Mouse (Mus musculus) right cerebral cortex, postnatal 36 days (tissue): Measurements from ENCODE around the gene Prrg2.

Experiments
- DNase-seq, 2 experiments: peaks; one replicate each; pipeline ENCODE4 v3.0.0; 2022; ENCODE audit warnings: low spot score in 2 of 2, mixed read lengths in 1 of 2

The Prrg2 gene

DNA sequence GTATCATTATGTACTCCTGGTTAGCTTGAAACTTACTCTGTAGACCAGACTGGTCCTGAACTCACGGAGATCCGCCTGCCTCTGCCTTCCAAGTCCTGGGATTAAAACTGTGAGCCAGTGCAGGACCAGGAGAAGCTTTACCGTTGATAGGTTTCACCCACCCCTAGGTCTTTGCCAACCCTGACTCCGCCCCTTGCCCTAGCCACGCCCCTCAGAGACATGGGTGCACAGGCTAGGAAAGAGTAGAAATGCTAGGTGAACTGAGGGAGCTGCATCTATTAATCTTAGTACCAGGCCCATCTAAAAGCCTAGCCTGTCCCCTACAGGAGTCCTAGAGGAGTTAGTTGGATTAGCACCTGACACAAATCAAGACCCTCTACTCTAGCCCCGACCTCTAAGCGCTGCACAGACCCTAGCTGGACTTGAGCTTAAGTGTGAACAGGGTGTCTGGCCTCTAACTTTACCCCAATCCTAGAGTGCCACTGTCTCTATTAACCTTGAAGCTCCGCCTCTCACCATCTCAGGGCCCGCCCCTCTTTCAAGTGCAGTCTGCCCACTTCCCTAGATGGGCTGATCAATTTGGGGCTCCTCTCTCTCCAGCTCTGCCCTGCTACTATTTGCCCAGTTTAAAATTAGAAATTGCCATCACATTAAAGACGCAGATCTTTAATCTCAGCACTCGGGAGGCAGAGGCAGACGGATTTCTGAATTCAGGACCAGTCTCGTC lies 27.9 kb upstream of the Prrg2 start:
- DNase-seq, result no peak

- DNase-seq, result no peak
Observed at GRCm38 (mm10) chr7:45088597-45088996, 26.1 kb upstream of the Prrg2 start.

GRCm38 (mm10) chr7:45086084-45086483 lies 23.6 kb upstream of the Prrg2 start:
- no peak for DNase-seq

DNA sequence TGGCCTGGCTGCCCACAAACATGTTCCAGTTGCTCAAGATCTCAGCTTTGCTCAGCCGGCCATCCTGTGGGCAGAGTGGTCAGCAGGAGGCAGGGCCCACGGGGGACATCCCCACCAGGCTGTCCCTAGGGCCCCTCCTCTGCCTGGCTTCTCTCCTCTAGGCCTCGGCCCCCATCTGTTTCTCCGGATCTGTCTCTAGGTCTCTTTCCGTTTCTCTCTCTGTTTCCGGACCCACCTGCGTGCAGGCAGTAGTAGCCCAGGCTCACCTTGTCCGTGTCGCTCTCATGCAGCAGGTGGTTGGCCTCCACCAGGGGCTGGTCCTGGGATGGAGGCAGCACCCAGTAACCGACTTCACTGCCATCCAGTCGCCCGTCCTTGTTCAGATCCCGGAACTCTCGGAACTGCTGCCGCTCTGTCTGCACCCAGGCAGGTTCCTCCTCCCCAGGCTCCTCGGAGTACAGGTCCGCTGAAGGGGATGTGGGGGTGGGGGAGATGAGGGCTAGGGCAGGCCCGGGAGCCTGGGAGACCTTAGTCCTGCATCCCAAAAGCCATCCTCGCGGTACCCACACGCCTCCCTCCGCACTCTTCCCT lies 20.9 kb upstream of the Prrg2 start:
- no peak for DNase-seq

- no peak for DNase-seq
Observed at GRCm38 (mm10) chr7:45082401-45083299, 20.2 kb upstream of the Prrg2 start.

- no peak for DNase-seq
Observed at GRCm38 (mm10) chr7:45081016-45081415, 18.5 kb upstream of the Prrg2 start.

DNA sequence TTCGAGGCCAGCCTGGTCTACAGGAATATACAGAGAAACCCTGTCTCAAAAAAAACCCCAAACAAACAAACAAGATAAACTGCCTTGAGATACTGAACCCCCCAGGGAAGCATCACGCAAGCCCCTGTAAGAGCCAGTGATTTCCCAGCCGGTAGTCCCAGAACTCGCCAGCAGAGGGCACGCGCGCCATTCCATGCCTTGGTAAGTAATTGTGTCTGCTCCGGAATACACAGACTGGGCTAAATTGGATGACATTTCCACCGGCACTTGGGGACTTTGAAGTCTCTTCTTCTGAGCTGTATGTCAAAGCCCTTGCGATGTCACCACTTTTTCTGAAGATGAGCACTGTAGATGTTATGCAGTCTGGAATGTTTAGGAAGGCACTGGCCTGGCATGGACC lies 17.4 kb upstream of the Prrg2 start:
- DNase-seq, result peak; percentile 70 to 81

- DNase-seq, result no peak
Observed at GRCm38 (mm10) chr7:45078513-45078912, 16.0 kb upstream of the Prrg2 start.

DNA sequence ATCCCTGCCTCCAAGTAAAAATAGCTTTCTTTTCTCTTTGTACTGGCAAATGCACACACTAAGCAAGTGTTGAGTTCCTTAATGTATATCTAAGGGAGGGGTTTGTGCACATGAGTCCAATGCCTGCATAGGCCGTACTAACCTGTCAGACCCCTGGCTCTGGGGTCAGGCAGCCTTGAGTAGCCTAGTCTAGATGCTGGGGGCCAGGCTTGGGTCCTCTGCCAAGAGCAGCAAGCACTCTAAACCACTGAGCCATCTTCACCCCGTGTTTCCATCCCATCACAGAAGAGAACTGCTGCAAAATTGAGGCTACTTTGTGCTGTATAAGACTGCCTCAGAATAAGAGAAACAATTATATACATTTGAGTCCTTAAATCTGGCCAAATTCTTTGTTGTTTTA lies 15.4 kb upstream of the Prrg2 start:
- no peak for DNase-seq

GRCm38 (mm10) chr7:45077322-45077721 lies 14.8 kb upstream of the Prrg2 start:
- DNase-seq, result no peak

DNA sequence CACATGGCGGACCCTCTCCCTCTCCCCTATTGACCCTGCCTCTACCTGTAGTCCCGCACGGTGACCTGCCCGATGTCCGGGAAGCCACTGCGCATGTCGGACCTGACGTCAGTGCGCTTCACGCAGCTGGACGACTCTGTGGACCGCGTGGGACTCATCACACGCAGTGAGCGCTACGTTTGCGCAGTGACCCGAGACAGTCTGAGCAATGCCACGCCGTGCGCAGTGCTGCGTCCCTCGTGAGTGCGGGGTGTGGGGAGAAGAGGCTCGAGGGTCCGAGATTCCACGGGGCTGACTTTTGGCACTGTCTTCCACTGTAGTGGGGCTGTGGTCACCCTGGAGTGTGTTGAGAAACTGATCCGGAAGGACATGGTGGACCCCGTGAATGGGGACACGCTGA lies 14.0 kb upstream of the Prrg2 start:
- DNase-seq, result no peak

- no peak for DNase-seq
Observed at GRCm38 (mm10) chr7:45075405-45075804, 12.9 kb upstream of the Prrg2 start.

DNA sequence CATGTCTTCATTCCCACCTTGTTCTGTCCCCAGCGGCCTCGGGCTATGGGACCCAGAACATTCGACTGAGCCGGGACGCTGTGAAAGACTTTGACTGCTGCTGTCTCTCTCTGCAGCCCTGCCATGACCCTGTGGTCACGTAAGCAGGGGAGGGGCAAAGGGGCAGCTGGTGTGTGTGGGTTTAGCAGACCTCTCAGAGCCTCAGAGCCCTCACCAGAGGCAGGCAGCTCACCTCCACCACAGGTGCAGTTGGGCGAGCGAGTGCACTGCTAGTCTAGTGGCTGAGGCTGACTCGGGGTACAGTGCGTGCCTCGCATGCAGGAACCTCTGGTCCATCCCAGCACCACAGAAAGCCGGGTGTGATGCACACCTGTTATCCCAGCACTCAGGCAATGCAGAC lies 11.5 kb upstream of the Prrg2 start:
- no peak for DNase-seq

DNA sequence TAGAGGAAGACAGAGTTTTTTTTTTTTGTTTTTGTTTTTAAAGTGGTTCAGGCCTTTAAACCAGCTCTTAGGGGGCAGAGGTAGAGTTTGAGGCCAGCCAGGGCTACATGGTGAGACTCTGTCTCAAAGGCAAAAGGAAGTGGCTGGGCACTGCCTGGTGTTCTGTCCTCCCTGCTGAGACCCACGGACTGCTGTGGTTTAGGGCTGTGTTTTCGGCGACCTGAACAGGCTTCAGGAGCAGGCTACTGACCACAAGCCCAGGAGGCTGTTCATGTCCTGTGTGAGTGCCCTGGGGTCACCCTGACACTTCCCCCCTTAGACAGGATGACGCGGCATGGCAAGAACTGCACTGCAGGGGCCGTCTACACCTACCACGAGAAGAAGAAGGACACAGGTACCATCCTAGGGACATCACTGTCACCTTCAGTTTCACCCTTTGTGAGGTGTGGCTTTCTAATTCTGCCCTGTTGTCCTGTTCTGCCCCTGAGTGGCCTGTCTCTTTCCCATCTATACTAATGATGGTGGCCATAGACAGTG lies 10.8 kb upstream of the Prrg2 start:
- DNase-seq, result no peak

DNA sequence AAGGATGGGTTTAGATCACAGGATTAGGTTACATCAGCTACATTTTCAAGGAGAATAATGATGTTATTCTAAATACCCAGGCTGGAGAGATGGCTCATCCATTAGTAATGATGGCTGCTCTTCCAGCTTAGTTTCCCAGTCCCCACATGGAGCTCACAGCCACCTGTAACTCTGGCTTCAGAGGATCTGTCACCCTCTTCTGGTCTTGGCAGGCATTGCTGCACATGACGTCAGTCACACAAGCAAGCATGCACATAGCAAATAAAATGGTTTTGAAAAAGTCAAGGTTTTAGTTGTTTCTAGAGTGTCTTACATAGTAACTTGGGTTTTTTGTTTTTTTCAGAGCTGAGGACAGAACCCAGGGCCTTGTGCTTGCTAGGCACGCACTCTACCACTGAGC lies 9.8 kb upstream of the Prrg2 start:
- no peak for DNase-seq

DNA sequence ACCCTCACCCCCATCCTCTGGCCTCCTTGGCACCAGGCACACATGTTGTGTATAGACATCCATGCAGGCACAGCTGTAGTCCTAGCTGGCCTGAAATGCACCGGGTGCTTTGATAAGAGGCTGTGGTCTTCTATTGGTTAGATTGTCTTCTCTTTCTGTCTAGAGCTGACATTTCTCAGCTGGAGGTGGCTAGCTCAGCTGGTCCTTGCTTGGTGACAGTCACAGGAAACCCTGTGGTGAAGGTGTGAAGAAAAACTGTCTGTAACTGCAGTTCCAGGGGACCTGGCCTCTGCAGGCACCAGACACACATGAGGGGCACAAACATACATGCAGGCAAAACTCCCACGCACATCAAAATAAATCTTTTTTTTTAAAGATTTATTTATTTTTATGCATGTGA lies 7.2 kb upstream of the Prrg2 start:
- no peak for DNase-seq

DNA sequence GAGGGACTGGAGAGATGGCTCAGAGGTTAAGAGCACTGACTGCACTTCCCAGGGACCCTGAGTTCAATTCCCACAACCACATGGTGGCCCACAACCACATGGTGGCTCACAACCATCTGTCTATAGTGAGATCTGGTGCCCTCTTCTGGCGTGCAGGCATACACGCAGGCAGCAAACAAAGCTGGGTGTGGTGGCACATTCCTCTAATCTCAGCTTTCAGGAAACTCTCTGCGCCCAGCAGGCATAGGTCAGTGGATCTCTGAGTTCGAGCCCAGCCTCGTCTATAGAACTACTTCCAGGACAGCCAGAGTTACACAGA lies 5.5 kb upstream of the Prrg2 start:
- DNase-seq, result no peak

- no peak for DNase-seq
Observed at GRCm38 (mm10) chr7:45067190-45067999, 4.9 kb upstream of the Prrg2 start.

DNA sequence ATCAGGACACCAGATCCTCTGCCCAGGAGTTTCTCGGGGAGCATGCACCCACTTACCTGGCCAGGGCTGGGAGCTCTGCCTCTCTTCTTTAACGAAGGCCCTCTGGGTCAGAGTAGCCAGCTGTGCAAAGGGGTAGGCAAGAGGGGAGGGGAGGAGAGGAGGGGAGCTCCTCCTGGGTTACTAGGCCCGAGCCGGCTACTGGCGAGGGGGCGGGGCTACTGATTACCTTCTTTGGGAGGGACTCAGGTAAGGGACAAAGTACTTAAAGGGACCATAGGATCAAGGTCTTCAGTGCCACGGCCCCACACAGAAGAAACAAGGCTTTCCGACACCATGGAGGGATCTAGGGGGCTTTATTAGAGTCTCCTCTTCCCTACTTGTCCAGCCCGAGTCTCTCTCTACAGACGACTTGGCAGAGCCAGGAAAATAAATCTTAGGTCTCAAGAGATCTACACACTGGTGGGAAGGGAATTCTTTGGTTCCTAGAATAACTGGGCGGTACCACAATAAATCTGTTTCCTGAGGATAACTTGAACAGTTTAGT lies 873 bp downstream of the Prrg2 start:
- no peak for DNase-seq

DNA sequence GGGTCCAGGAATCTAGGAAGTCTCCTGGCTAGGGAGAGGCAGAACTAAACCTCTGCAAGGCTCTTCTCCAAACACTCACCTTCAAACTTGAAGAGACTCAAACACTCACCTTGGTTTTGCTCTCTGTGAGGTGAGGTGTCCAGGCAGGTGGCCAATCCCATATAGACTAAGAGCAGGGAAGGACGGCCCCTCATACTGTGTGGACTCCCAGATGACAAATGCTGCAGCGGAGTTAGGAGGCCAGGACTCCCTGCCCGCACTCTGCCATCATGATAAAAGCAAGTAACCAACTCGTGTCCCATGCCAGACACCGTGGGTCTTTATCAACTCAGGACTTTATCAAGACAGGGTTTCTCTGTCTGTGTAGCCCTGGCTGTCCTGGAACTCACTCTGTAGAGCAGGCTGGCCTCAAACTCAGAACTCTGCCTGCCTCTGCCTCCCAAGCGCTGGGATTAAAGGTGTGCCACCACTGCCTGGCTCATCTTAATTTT lies 1.8 kb downstream of the Prrg2 start:
- no peak for DNase-seq
